Mouse (Mus musculus) G1E (cell line): ENCODE data around the gene Ptchd4.

Experiments used
- CTCF ChIP-seq: IDR thresholded peaks from 2 replicates; pipeline ENCODE4 v1.5.1; 2012; ENCODE audit warnings: low read depth, low read length, inconsistent platforms, mixed read lengths
- GATA1 ChIP-seq: IDR thresholded peaks from 2 replicates; pipeline ENCODE4 v1.6.1; 2012; ENCODE audit warnings: borderline replicate concordance, low read length, inconsistent platforms, mixed read lengths
- GATA2 ChIP-seq: IDR thresholded peaks from 2 replicates; pipeline ENCODE4 v1.6.1; 2012; ENCODE audit warnings: low read depth, low read length, inconsistent platforms, borderline replicate concordance
- POLR2AphosphoS5 ChIP-seq: IDR thresholded peaks from 2 replicates; pipeline ENCODE4 v1.6.1; 2012; ENCODE audit warnings: low read depth, low read length, inconsistent platforms; ENCODE audit not compliant: insufficient replicate concordance
- TAL1 ChIP-seq: conservative IDR thresholded peaks from 2 replicates; pipeline ENCODE4 v1.6.1; 2012; ENCODE audit warnings: low read depth, low read length, inconsistent platforms, mixed read lengths

DNA sequence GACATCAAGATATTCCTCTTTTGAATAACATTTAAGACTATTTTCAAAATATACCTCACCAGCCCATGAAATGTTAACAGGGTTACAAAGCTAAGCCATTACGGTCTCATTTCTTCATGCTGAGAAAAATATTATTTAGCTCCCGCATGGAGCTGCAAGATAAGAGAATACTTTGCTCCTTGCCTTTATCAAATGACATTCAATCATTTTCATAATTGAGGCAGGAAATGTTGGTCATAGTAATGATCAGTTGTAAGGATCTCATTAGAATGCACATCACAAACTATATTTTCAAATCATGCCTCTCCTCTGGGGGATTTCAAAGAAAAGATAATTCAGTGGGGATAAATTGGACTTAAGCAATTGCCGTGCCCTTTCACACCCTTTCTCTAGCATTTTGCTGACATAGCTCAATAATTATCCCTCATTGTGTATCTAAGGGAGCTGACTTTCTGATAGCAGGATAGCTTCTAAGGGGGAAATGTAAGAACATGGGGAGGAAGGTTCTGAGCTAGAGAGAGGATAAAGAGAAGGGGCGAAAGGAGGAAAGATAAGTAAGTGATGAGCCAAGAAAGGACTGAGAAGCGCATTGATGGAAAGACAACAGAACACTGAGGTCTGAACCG is 47.5 kb downstream of the Ptchd4 start:
- TF ChIP-seq CTCF: no peak
- TF ChIP-seq POLR2AphosphoS5: no peak
- no peak for TF ChIP-seq TAL1
- TF ChIP-seq GATA1: no peak
- no peak for TF ChIP-seq GATA2
